Mouse (Mus musculus): ENCODE measurements at regions not wholly inside any gene's neighbourhood (a gene's known extent, or its start where the extent isn't known, plus 50 kb on each side); places are given as distances from the start of the nearest gene placed in this dataset.

DNA sequence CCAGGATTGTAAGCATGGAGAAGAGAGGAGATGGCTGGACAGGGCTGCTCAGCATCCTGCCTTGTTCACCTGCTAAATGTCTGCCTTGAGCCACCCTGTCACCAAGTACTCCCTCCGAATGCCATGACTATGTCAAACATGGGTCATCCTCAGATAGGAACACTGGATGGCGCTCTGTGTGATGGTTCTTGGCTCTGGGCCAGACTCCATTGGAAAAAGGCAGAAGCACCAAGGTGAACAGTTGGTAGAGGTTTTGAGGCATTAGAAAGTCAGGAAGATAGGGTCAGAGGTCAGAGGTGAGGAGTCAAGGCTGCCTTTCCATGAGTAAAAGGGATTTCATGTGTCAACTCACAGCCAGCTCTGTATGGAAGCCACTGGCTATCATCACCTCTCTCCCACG is 471.9 kb downstream of the Tcerg1l start:
- H3K27me3 ChIP-seq (ENCODE audit: insufficient read depth, low read length) = no peaks in the 10 kb centered on the region
- H3K4me3 ChIP-seq (replicated peaks; ENCODE audit: low read depth, low read length) = no peak overlapping the region
- no peaks in the 10 kb centered on the region for H3K36me3 ChIP-seq (ENCODE audit: insufficient read depth, low read length)
- no peak overlapping the region for H3K9ac ChIP-seq (ENCODE audit: low read depth, low read length)
- H3K4me1 ChIP-seq (replicated peaks; ENCODE audit: insufficient read depth, low read length) = no peaks in the 10 kb centered on the region
- ATAC-seq (replicated peaks; ENCODE audit: low FRiP score, low read depth) (no peak), DNase-seq (ENCODE audit: low spot score) (no peak)
- WGBS = 74% methylated on average over 3 of the region's 3 CpGs
- no peak overlapping the region for H3K27ac ChIP-seq
- no peak overlapping the region for H3K4me2 ChIP-seq (ENCODE audit: low read length)
- no peaks in the 10 kb centered on the region for H3K9me3 ChIP-seq (replicated peaks; ENCODE audit: low read length)
- no peak for TF ChIP-seq CTCF (IDR thresholded peaks at IDR 0.05; ENCODE audit: low read depth)

DNA sequence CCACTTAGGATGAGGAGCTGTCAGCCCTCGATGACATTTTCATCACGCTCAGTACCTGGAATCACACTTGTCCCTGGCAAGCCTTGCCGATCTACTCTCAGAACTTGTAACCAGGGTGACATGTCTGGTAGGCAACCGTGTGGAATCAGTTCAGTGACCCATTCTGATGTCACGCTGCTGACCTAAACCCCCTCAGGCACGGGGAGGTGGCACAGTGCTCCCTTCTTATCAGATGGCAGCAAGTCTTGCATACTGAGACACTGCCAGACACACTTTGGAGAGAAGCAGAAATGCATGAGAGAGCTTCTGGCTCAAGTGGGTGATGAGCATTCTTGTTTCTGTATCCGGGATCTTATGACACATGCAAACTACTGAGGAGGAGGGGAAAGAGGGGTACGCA is 470.2 kb downstream of the Tcerg1l start:
- 57% methylated on average over 8 of the region's 8 CpGs for WGBS
- Histone ChIP-seq H3K9ac (ENCODE audit: low read depth, low read length) (no peak overlapping the region), H3K4me1 (replicated peaks; ENCODE audit: insufficient read depth, low read length) (no peaks in the 10 kb centered on the region), H3K27ac (no peak overlapping the region), H3K4me2 (ENCODE audit: low read length) (no peak overlapping the region), H3K27me3 (ENCODE audit: insufficient read depth, low read length) (no peaks in the 10 kb centered on the region), H3K4me3 (replicated peaks; ENCODE audit: low read depth, low read length) (no peak overlapping the region), H3K9me3 (replicated peaks; ENCODE audit: low read length) (no peaks in the 10 kb centered on the region), H3K36me3 (ENCODE audit: insufficient read depth, low read length) (no peaks in the 10 kb centered on the region)
- ATAC-seq (replicated peaks; ENCODE audit: low FRiP score, low read depth) (no peak), DNase-seq (ENCODE audit: low spot score) (no peak)
- no peak for TF ChIP-seq CTCF (IDR thresholded peaks at IDR 0.05; ENCODE audit: low read depth)

DNA sequence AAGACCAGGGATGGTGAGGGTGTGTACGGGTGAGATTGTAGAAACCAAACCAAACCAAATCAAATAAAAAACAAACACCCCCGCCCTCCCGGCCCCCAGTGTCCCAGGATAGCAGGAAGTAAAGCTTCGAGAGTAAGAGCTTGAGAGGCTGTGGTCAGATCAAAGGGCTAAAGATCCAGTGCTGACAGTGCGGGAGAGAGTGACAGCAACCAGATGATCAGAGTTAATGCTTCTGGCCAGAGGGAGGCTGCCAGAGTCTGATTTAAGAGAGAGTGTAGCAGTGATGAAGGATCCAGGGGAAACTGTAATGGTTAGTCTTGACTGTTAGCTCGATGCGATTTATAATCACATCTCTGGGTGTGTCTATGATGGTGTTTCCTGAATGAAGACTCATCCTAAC is 467.3 kb downstream of the Tcerg1l start:
- H3K4me1 ChIP-seq (replicated peaks; ENCODE audit: insufficient read depth, low read length) = no peaks in the 10 kb centered on the region
- H3K27ac ChIP-seq = no peak overlapping the region
- no peaks in the 10 kb centered on the region for H3K36me3 ChIP-seq (ENCODE audit: insufficient read depth, low read length)
- H3K9ac ChIP-seq (ENCODE audit: low read depth, low read length) = no peak overlapping the region
- H3K27me3 ChIP-seq (ENCODE audit: insufficient read depth, low read length) = no peaks in the 10 kb centered on the region
- H3K4me3 ChIP-seq (replicated peaks; ENCODE audit: low read depth, low read length) = no peak overlapping the region
- DNase-seq (ENCODE audit: low spot score) = peak; percentile 26
- 17% methylated on average over 7 of the region's 7 CpGs for WGBS
- no peak for TF ChIP-seq CTCF (IDR thresholded peaks at IDR 0.05; ENCODE audit: low read depth)
- no peaks in the 10 kb centered on the region for H3K9me3 ChIP-seq (replicated peaks; ENCODE audit: low read length)
- ATAC-seq (replicated peaks; ENCODE audit: low FRiP score, low read depth) = no peak
- no peak overlapping the region for H3K4me2 ChIP-seq (ENCODE audit: low read length)

DNA sequence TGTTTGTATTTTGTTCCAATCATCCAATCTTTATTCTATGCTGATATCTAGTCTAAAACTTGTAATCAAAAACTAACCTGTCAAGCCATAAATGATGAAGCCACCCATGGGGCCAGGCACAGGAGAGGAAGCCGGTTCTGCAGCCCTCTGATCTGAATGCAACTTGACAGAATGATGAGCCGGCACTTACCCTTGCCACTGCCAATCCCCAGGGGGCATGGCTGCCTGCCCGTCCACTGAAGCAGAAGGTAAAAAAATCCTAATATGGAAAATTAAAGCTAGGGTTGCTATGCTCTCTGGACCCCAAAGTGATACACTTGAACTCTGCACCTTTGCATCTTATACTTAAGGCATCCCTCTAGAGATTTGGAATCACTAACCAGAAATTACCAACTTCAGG is 461.6 kb downstream of the Tcerg1l start:
- WGBS = 43% methylated on average over 3 of the region's 3 CpGs
- DNase-seq (ENCODE audit: low spot score) (no peak), ATAC-seq (replicated peaks; ENCODE audit: low FRiP score, low read depth) (no peak)

DNA sequence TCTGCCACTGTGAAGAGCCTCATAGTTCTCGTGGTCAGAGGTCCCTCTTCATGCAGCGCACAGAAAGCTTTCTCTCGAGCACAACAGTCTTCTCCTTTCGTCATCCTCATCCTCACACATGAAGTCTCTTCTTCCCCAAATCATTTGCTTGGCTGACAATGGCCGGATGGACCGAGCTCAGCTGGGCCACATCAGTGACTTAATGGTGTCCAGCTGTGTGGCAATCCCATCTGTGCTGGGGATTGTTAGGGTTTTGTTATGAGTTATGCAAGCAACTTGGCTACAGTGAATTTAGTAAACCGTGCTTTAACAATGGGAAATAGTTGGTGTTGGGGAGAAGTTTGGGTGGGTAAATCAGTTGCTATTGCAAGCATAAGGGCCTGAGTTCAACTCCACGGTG is 458.4 kb downstream of the Tcerg1l start:
- Histone ChIP-seq H3K9me3 (replicated peaks; ENCODE audit: low read length) (no peaks in the 10 kb centered on the region), H3K4me3 (replicated peaks; ENCODE audit: low read depth, low read length) (no peak overlapping the region), H3K27me3 (ENCODE audit: insufficient read depth, low read length) (no peaks in the 10 kb centered on the region), H3K4me1 (replicated peaks; ENCODE audit: insufficient read depth, low read length) (no peaks in the 10 kb centered on the region), H3K4me2 (ENCODE audit: low read length) (no peak overlapping the region), H3K36me3 (ENCODE audit: insufficient read depth, low read length) (no peaks in the 10 kb centered on the region), H3K9ac (ENCODE audit: low read depth, low read length) (no peak overlapping the region), H3K27ac (no peak overlapping the region)
- 82% methylated on average over 8 of the region's 8 CpGs for WGBS
- ATAC-seq (replicated peaks; ENCODE audit: low FRiP score, low read depth) (no peak), DNase-seq (ENCODE audit: low spot score) (no peak)
- TF ChIP-seq CTCF (IDR thresholded peaks at IDR 0.05; ENCODE audit: low read depth) = no peak

More for the DNA sequence above, 461.6 kb downstream of the Tcerg1l start:
- Histone ChIP-seq H3K27ac (no peak overlapping the region), H3K4me2 (ENCODE audit: low read length) (no peak overlapping the region), H3K36me3 (ENCODE audit: insufficient read depth, low read length) (no peaks in the 10 kb centered on the region), H3K27me3 (ENCODE audit: insufficient read depth, low read length) (no peaks in the 10 kb centered on the region), H3K4me3 (replicated peaks; ENCODE audit: low read depth, low read length) (no peak overlapping the region), H3K9ac (ENCODE audit: low read depth, low read length) (no peak overlapping the region), H3K4me1 (replicated peaks; ENCODE audit: insufficient read depth, low read length) (no peaks in the 10 kb centered on the region), H3K9me3 (replicated peaks; ENCODE audit: low read length) (no peaks in the 10 kb centered on the region)
- TF ChIP-seq CTCF (IDR thresholded peaks at IDR 0.05; ENCODE audit: low read depth) = no peak

DNA sequence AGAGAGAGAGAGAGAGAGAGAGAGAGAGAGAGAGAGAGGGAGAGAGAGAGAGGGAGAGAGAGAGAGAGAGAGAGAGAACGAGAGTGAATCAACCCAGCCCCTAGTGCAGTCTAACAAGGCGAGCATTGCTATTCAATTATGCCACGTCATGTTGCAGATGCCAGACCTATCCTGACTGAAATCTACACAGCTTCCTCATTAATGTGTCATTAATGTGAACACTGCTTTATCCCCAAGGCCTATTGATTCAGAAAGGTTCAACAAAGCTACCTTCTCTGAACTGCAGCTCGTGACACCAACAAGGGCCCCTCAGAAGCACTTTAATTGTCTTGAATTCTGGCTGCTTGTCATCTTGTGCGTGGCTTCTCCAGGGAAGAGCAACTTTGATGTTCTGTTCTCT is 457.4 kb downstream of the Tcerg1l start:
- Histone ChIP-seq H3K36me3 (ENCODE audit: insufficient read depth, low read length) (no peaks in the 10 kb centered on the region), H3K27ac (no peak overlapping the region)
- no peak for TF ChIP-seq CTCF (IDR thresholded peaks at IDR 0.05; ENCODE audit: low read depth)

DNA sequence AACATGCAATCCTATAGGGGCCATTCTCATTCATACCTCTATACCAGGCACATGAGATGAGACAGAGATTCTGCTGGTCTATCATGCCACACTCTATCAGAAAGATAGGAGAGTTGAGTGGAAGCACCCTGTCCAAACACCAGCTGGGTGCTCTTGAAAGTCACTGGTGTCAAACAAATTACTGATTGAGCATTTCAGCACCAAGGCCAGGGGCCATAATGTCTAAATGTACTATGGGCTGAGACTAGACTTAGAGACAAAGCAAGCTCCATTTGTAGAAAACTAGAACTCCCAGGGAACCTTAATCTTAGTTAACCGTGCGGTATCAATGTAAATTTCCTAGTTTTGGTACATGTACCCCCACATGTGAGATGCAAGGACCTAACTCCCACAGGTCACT is 452.5 kb downstream of the Tcerg1l start:
- no peaks in the 10 kb centered on the region for H3K9me3 ChIP-seq (replicated peaks; ENCODE audit: low read length)
- H3K36me3 ChIP-seq (ENCODE audit: insufficient read depth, low read length) = no peaks in the 10 kb centered on the region
- no peaks in the 10 kb centered on the region for H3K4me1 ChIP-seq (replicated peaks; ENCODE audit: insufficient read depth, low read length)
- no peak overlapping the region for H3K9ac ChIP-seq (ENCODE audit: low read depth, low read length)
- H3K27ac ChIP-seq = no peak overlapping the region
- H3K4me3 ChIP-seq (replicated peaks; ENCODE audit: low read depth, low read length) = no peak overlapping the region
- ATAC-seq (replicated peaks; ENCODE audit: low FRiP score, low read depth) = no peak
- WGBS = 90% methylated on average over 2 of the region's 2 CpGs
- H3K27me3 ChIP-seq (ENCODE audit: insufficient read depth, low read length) = no peaks in the 10 kb centered on the region
- H3K4me2 ChIP-seq (ENCODE audit: low read length) = no peak overlapping the region
- peak; percentile 71 for DNase-seq (ENCODE audit: low spot score)
- no peak for TF ChIP-seq CTCF (IDR thresholded peaks at IDR 0.05; ENCODE audit: low read depth)

More for the DNA sequence above, 457.4 kb downstream of the Tcerg1l start:
- Histone ChIP-seq H3K9ac (ENCODE audit: low read depth, low read length) (no peak overlapping the region), H3K4me2 (ENCODE audit: low read length) (no peak overlapping the region), H3K4me1 (replicated peaks; ENCODE audit: insufficient read depth, low read length) (no peaks in the 10 kb centered on the region), H3K9me3 (replicated peaks; ENCODE audit: low read length) (no peaks in the 10 kb centered on the region), H3K4me3 (replicated peaks; ENCODE audit: low read depth, low read length) (no peak overlapping the region), H3K27me3 (ENCODE audit: insufficient read depth, low read length) (no peaks in the 10 kb centered on the region)
- DNase-seq (ENCODE audit: low spot score) (no peak), ATAC-seq (replicated peaks; ENCODE audit: low FRiP score, low read depth) (no peak)
- WGBS = 67% methylated on average over 5 of the region's 5 CpGs
